Mouse (Mus musculus) ES-Bruce4 (cell line): Measurements from ENCODE around the gene Cacna1e. TPM values are rescaled to one million over a fixed set of nuclear protein-coding genes. Genes with fewer than 3 reads are reported as not detected.

ENCODE experiments used
- H3K27ac ChIP-seq: 2 replicates; pipeline ENCODE4 v1.5.1; 2012; ENCODE audit warnings: low read length, inconsistent platforms; ENCODE audit not compliant: insufficient read depth
- H3K27me3 ChIP-seq: 2 replicates; pipeline ENCODE4 v1.6.1; 2012; ENCODE audit warnings: mild to moderate bottlenecking, low read length, inconsistent platforms; ENCODE audit not compliant: control insufficient read depth, poor library complexity, insufficient read depth, severe bottlenecking
- H3K36me3 ChIP-seq: 2 replicates; pipeline ENCODE4 v1.6.1; 2012; ENCODE audit warnings: inconsistent platforms, mild to moderate bottlenecking, low read length, moderate library complexity; ENCODE audit not compliant: control insufficient read depth, poor library complexity, insufficient read depth, severe bottlenecking
- H3K4me1 ChIP-seq: one replicate; pipeline ENCODE4 v1.8.1; 2011; ENCODE audit warnings: low read length; ENCODE audit not compliant: control insufficient read depth, insufficient read depth
- H3K4me3 ChIP-seq: 2 replicates; pipeline ENCODE4 v1.5.1; 2011; ENCODE audit warnings: low read depth, mild to moderate bottlenecking, low read length
- H3K9ac ChIP-seq: 2 replicates; pipeline ENCODE4 v1.6.1; 2012; ENCODE audit warnings: low read depth, mild to moderate bottlenecking, inconsistent platforms; ENCODE audit not compliant: poor library complexity, severe bottlenecking
- H3K9me3 ChIP-seq: replicated peaks from 2 replicates; pipeline ENCODE4 v1.6.1; 2012; ENCODE audit warnings: mild to moderate bottlenecking, low read length, inconsistent platforms; ENCODE audit not compliant: control insufficient read depth, poor library complexity, insufficient read depth, severe bottlenecking
- CTCF ChIP-seq: IDR thresholded peaks from one replicate; pipeline ENCODE4 v1.8.1; 2011; ENCODE audit warnings: low read depth, low read length
- EP300 ChIP-seq: IDR thresholded peaks from 2 replicates; pipeline ENCODE4 v1.6.1; 2011; ENCODE audit warnings: low read depth, low read length; ENCODE audit not compliant: insufficient read depth
- POLR2A ChIP-seq: IDR thresholded peaks from one replicate; pipeline ENCODE4 v1.8.1; 2011; ENCODE audit warnings: low read length; ENCODE audit not compliant: insufficient read depth
- polyA plus RNA-seq: library from polyadenylated mRNA; stranded (reverse); fragments of >200 nt; gene quantifications from 2 replicates; pipeline ENCODE4 v1.2.4, GENCODE M21; 2011; ENCODE audit warnings: low read depth; ENCODE audit not compliant: missing spikeins, insufficient read depth, insufficient read length

Gene Cacna1e
- polyA plus RNA-seq, 1 experiment: 0.10 TPM

GRCm38 (mm10) chr1:154474156-154474555, 410.1 kb downstream of the Cacna1e start:
- no peaks in the 10 kb centered on the region for H3K36me3 ChIP-seq
- no peak for TF ChIP-seq POLR2A
- no peak for TF ChIP-seq CTCF
- TF ChIP-seq EP300: no peak
- H3K4me3 ChIP-seq: no peak overlapping the region
- H3K4me1 ChIP-seq: no peaks in the 10 kb centered on the region
- H3K27ac ChIP-seq: no peak overlapping the region
- H3K27me3 ChIP-seq: no peaks in the 10 kb centered on the region; the same call in 1 of the 2 replicates
- no peak overlapping the region for H3K9ac ChIP-seq
- no peaks in the 10 kb centered on the region for H3K9me3 ChIP-seq

DNA sequence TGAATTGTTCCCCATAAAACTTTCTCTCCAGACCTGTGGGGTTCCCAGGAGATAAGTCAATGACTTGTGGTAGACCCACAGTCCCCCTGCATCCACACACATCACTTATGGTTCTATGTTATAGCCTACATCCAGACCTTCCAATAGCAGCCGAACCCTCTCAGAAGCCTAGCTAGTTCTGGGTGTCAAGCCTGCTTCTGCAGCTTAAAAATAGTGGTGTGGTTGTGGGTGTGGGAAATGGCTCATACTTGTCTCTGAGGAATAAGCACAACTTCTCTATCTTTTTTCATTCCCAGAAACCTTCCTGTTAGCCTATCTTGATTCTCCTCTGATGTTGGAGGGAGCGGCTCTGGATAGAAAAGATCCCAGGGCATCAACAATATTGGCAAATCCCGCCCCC, 417.0 kb downstream of the Cacna1e start:
- no peak overlapping the region for H3K9ac ChIP-seq
- TF ChIP-seq CTCF: no peak
- no peak for TF ChIP-seq EP300
- no peak for TF ChIP-seq POLR2A

GRCm38 (mm10) chr1:154461521-154461920, 422.8 kb downstream of the Cacna1e start:
- Histone ChIP-seq H3K9ac (no peak overlapping the region), H3K9me3 (no peaks in the 10 kb centered on the region), H3K27ac (no peak overlapping the region), H3K4me3 (no peak overlapping the region), H3K4me1 (no peaks in the 10 kb centered on the region), H3K27me3 (no peaks in the 10 kb centered on the region; the same call in 1 of the 2 replicates), H3K36me3 (no peaks in the 10 kb centered on the region)
- TF ChIP-seq EP300 (no peak), POLR2A (no peak), CTCF (no peak)

More for the DNA sequence above, 417.0 kb downstream of the Cacna1e start:
- Histone ChIP-seq H3K27me3 (no peaks in the 10 kb centered on the region), H3K27ac (no peak overlapping the region), H3K4me1 (no peaks in the 10 kb centered on the region), H3K9me3 (no peaks in the 10 kb centered on the region), H3K36me3 (no peaks in the 10 kb centered on the region), H3K4me3 (no peak overlapping the region)

GRCm38 (mm10) chr1:154460067-154460466, 424.2 kb downstream of the Cacna1e start:
- Histone ChIP-seq H3K27me3 (no peaks in the 10 kb centered on the region; the same call in 1 of the 2 replicates), H3K4me3 (no peak overlapping the region), H3K9me3 (no peaks in the 10 kb centered on the region), H3K27ac (no peak overlapping the region), H3K4me1 (no peaks in the 10 kb centered on the region), H3K36me3 (no peaks in the 10 kb centered on the region), H3K9ac (no peak overlapping the region)
- TF ChIP-seq CTCF (no peak), EP300 (no peak), POLR2A (no peak)

GRCm38 (mm10) chr1:154458601-154459000, 425.7 kb downstream of the Cacna1e start:
- Histone ChIP-seq H3K4me3 (no peak overlapping the region), H3K27me3 (no peaks in the 10 kb centered on the region; the same call in 1 of the 2 replicates), H3K4me1 (no peaks in the 10 kb centered on the region), H3K36me3 (no peaks in the 10 kb centered on the region), H3K9ac (no peak overlapping the region), H3K27ac (no peak overlapping the region), H3K9me3 (no peaks in the 10 kb centered on the region)
- TF ChIP-seq EP300 (no peak), POLR2A (no peak), CTCF (no peak)

GRCm38 (mm10) chr1:154450799-154451198, 433.5 kb downstream of the Cacna1e start:
- Histone ChIP-seq H3K9me3 (no peaks in the 10 kb centered on the region), H3K27me3 (no peaks in the 10 kb centered on the region), H3K36me3 (no peaks in the 10 kb centered on the region), H3K9ac (no peak overlapping the region), H3K4me1 (no peaks in the 10 kb centered on the region), H3K27ac (no peak overlapping the region), H3K4me3 (no peak overlapping the region)
- TF ChIP-seq CTCF: no peak
- no peak for TF ChIP-seq POLR2A
- no peak for TF ChIP-seq EP300
